Mouse (Mus musculus) T-helper 17 cell (primary cell): Measurements from ENCODE around the gene Klhdc3.

Experiments
- in situ Hi-C, 2 experiments: fragments of 300-600 bp; cut with MboI, MseI; formaldehyde crosslinking; loops; 1 replicate in 1 of 2; 2 replicates in 1 of 2; pipeline ENCODE4 v1.15.1; 2025; ENCODE audit warnings: high pct_unique_total_duplicates in 2 of 2

Gene Klhdc3

GRCm38 (mm10) chr17:46667712-46668111 lies 13.0 kb downstream of the Klhdc3 start:
- in situ Hi-C loops, result loop anchor here in 1 of 2 experiments (10.0 kb wide), 1 partner anchor 57 kb away; the partner anchor contains the start of gene Gnmt

- in situ Hi-C loops, result loop anchor here in 1 of 2 experiments (10.0 kb wide), 1 partner anchor 62 kb away; the partner anchor contains the start of gene Gnmt
Measured at GRCm38 (mm10) chr17:46662730-46663129, 18.0 kb downstream of the Klhdc3 start.

GRCm38 (mm10) chr17:46661981-46662380 lies 18.7 kb downstream of the Klhdc3 start:
- in situ Hi-C loops, result loop anchor here in 1 of 2 experiments (10.0 kb wide), 1 partner anchor 63 kb away; the partner anchor contains the start of gene Gnmt

GRCm38 (mm10) chr17:46661351-46661750 lies 19.4 kb downstream of the Klhdc3 start:
- in situ Hi-C loops, result loop anchor here in 1 of 2 experiments (10.0 kb wide), 1 partner anchor 63 kb away; the partner anchor contains the start of gene Gnmt

- in situ Hi-C loops, result loop anchor here in 1 of 2 experiments (10.0 kb wide), 1 partner anchor 839 kb away; no protein-coding TSS in a partner anchor
Measured at GRCm38 (mm10) chr17:46656054-46656453, 24.7 kb downstream of the Klhdc3 start.

- in situ Hi-C loops, result loop anchor here in 1 of 2 experiments (10.0 kb wide), 1 partner anchor 843 kb away; no protein-coding TSS in a partner anchor
Measured at GRCm38 (mm10) chr17:46651755-46652547, 28.8 kb downstream of the Klhdc3 start.

- in situ Hi-C loops, result loop anchor here in 1 of 2 experiments (10.0 kb wide), 1 partner anchor 844 kb away; no protein-coding TSS in a partner anchor
Measured at GRCm38 (mm10) chr17:46651292-46651691, 29.4 kb downstream of the Klhdc3 start.

GRCm38 (mm10) chr17:46650232-46651031 lies 30.3 kb downstream of the Klhdc3 start, which contains the start of gene Cul7:
Gene Cul7 (plus strand): TSS chr17:46650337.
- in situ Hi-C loops, result loop anchor here in 1 of 2 experiments (10.0 kb wide), 1 partner anchor 844 kb away; no protein-coding TSS in a partner anchor

GRCm38 (mm10) chr17:46649811-46650210 lies 30.9 kb downstream of the Klhdc3 start:
- in situ Hi-C loops, result loop anchor here in 1 of 2 experiments (10.0 kb wide), 1 partner anchor 845 kb away; no protein-coding TSS in a partner anchor

GRCm38 (mm10) chr17:46648436-46648835 lies 32.3 kb downstream of the Klhdc3 start:
- in situ Hi-C loops, result no loop called here

- in situ Hi-C loops, result no loop called here
Measured at GRCm38 (mm10) chr17:46647279-46647678, 33.4 kb downstream of the Klhdc3 start.

- in situ Hi-C loops, result no loop called here
Measured at GRCm38 (mm10) chr17:46646322-46646662, 34.4 kb downstream of the Klhdc3 start.

- in situ Hi-C loops, result no loop called here
Measured at GRCm38 (mm10) chr17:46645561-46646321, 35.0 kb downstream of the Klhdc3 start, which contains the start of the genes Klc4 and Mrpl2. Gene Klc4 (minus strand): TSS chr17:46646022. Gene Mrpl2 (plus strand): TSS chr17:46646229.

GRCm38 (mm10) chr17:46644916-46645475 lies 35.7 kb downstream of the Klhdc3 start:
- in situ Hi-C loops, result no loop called here

- in situ Hi-C loops, result no loop called here
Measured at GRCm38 (mm10) chr17:46644152-46644805, 36.4 kb downstream of the Klhdc3 start.

- in situ Hi-C loops, result no loop called here
Measured at GRCm38 (mm10) chr17:46642060-46642459, 38.7 kb downstream of the Klhdc3 start.

- in situ Hi-C loops, result no loop called here
Measured at GRCm38 (mm10) chr17:46639929-46640328, 40.8 kb downstream of the Klhdc3 start.

- in situ Hi-C loops, result no loop called here
Measured at GRCm38 (mm10) chr17:46636831-46637523, 43.7 kb downstream of the Klhdc3 start.
